Mouse (Mus musculus): ENCODE results near the gene Pla2g6.

Gene Pla2g6

DNA sequence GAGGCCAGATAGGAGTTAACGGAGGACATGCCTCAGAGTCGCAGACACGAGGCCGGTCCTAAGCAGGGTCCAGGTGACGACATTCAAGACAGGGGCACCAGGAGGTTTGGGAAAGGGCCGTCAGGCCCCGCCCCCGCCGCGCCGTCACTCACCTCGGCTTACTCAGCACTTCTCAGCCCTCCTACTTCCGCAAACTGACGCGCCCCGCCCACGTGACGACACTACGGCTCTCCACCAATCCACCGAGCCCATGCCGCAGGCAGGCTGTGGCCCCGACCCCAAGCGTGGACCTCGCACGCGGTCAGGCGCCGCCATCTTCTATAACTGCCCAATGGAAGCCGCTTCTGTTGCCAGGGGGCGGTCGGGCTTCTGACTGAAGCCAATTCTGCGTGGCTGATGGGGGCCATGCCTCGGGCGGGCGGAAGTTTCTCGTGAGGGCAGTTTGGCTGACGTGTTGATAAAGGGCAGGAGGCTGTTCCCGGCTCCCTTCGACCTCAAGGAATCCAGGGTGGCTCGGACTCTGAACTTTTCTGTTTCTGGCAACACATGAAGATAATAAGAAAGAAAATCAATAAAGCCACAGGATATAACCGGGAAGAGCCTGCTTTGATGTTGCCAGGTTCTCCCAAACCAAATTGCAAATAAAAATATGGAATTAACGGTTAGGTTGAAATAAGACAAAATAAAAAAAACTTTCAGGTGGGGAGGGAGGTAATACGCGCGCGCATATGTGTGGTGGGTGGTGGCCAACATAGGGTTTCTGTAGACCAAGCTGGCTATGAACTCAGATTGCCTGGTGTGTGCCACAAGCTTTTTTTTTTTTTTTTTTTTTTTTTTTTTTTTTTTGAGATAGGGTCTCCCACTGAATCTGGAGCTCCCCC is at the start of gene Pla2g6:
Gene Pla2g6 (minus strand): TSS at position 333 of the 881 bp plus-strand sequence.
- peak; percentile 97 to 98 for DNase-seq (ENCODE audit: low spot score in 2 of 2)

DNA sequence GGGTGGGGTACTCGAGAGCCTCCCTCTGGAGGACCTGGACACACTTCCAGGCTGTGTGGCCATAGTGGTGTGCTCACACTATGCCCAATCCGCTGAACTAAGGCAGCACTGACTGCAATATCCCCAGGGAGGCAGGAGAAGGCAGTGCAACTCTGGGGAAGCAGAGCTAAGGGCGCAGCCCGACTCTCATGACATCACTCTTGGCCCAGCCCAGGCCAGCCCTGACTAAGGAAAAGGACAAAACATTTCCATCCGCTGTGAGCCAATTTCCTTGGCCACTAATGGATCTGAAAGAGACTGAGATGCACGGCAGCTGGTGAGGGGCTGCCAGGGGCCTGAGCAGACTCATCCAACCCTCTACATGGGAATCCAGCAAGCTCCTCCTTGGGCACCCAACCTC is 49.5 kb upstream of the Pla2g6 start:
- DNase-seq (ENCODE audit: low spot score in 2 of 2): no peak

DNA sequence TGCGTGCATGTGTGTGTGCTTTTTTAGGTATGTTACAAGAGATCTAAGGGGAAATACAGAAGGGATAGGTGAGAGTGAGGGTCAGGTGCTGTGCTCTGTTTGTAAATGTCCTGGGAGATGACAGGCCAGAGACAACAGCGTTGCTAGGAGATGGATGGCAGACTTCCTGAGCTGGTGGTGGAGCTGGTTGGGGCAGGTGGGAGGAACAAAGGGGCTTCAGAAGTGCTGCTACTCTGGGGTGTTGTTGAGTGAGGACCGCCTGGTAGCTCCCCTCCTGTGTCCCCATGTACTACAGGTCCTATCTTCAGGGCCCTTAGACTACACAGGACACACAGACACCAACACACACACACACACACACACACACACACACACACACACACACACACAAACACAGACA is 46.6 kb upstream of the Pla2g6 start:
- no peak for DNase-seq (ENCODE audit: low spot score in 2 of 2)

DNA sequence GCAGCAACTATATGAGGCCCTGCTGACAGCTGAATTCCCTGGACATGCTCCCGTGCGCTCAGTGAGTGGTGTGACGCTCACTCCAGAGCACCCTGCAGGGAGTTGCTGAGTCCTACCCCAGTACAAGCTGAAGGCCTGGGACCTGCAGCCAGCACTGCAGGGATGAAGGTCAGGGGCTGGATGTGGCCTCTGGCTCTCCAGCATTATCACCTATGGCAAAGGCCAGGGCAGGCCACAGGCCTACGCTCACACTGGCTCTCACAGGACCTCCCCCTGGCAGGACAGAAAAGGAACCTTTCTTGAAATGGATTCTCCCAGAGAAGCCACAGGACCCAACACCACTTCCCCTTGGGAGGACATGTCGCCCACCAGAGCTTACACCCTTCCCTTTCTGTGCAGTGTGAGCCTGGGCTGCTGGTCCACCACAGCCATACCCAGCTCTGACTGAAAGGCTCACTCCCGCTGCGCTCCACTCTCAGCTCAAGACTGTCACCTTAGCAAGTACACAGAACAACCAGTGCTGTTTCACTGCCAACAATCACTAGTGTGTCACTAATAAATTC is 42.2 kb upstream of the Pla2g6 start:
- no peak for DNase-seq (ENCODE audit: low spot score in 2 of 2)

DNA sequence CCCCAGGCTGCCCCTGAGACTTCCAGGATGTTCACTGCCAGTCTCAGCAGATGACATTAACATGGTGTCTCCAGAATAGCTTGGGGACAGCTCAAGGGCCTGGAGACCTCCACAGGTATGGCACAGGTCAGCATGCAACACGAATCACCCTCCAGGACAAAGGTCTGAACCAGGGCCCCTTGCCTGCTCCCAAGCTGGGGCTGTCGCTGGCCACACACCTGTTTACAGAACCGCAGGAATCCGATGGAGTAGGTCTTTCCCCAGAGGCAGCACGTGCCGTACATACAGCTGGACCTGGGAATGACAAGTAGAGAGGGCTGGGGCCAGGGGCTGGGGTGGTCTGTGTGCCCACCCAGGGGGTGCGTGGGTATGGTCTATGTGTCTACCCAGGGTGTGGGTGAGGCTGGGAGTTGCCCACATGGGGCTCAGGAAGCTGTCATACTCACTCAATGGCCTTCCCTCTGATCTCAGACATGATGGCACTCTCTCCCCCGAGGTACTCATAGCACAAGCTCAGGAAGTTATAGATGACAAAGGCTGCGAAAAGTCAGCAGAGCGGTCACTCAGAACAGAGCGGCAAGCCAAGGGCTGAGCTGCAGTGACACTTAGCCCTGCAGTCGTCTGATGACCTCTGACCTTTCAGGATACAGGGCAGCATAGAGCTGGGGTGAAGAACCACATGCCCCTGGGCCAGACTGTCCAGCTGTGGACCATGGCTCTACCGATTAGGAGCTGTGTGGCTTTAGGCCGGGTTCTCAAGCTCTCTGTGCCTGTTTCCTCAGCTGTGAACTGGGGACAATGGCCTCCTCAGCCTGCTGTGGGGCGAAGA is 41.5 kb upstream of the Pla2g6 start:
- DNase-seq (ENCODE audit: low spot score in 2 of 2): no peak

DNA sequence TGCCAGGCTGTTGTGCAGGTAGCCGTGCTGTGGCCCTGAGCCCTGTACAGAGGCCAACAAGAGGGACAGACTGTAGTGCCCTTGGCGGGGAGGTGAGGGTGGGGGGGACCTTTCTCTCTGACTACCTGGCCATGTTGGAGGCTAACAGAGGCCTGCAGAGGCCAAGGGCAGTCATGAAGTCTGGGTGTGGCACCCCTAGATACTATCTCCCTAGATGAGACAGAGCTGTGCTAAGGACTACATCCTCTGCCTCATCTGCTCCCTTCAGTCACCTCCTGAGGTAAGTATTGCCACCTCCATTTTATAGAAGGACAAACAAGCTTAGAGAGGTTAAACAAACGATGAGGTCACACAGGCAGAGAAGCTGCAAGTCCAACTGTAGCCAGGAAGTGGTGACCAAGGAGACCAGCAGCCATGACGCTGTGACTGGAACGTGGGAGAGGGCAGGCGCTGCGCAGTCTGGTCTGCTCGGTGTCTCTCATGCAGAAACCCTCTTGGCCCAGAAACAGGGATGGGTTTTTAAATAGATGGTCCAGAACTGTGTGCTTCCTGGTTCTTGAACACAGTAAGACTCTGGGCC is 40.8 kb upstream of the Pla2g6 start:
- no peak for DNase-seq (ENCODE audit: low spot score in 2 of 2)

DNA sequence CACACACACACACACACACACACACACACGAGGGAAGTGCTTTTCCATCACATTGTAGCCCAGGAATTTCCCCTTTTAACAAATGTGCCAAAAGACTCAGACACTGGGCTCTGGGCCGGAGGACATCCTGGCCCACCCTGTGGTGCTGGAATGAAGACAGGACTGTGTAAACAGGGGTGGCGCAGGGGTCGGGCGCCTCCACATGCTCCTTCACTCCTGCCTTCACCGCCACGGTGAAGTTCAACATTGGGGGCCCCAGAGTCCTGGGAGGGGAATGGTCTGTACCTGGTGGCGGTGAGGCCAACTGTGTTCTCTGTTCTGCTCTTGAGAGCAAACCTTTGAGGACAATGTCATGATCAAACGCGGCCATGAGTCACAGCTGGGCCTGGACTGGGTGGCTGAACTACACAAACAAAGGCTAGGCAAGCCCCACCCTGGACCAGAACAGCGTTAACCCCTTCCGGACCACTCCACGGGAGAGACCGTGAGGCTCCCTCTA is 40.2 kb upstream of the Pla2g6 start:
- DNase-seq (ENCODE audit: low spot score in 2 of 2): no peak

DNA sequence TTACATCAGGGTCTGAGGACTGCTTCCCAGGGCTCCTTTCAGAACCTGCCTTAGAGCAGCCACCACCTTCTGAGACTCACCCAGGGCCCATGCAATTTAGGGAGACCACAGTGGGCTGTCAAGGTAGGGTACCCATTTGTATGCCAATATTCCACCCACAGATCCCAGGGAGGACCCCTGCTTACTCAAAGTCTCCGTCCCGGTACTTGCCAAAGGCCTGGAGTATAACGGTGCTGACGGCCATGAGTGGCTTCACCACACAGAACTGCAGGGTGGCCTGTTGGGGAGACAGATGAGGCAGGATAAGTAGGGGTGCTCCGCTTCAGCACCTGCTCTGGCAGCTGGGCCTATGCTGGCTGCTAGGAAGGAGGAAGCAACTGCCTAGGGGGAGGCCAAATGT is 38.2 kb upstream of the Pla2g6 start:
- DNase-seq (ENCODE audit: low spot score in 2 of 2): no peak

DNA sequence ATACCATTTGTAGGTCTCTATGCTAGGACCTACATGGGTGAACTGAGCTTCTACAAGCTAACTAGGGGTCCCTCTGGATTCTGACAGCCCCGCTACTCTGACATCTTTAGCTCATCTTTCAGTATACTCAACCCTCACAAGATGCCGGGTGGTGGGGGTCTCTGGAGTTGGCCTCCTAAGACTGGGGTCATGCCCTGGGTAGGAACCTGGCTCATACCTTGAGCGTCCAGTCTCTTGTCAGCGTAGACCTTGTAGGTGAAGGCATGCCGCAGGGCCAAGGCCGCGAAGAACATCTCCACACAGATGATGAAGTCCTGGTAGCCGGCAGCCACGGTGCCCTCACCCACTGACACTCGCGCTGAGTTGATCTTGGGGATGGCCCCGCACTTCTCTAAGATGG is 36.9 kb upstream of the Pla2g6 start:
- DNase-seq (ENCODE audit: low spot score in 2 of 2): no peak

DNA sequence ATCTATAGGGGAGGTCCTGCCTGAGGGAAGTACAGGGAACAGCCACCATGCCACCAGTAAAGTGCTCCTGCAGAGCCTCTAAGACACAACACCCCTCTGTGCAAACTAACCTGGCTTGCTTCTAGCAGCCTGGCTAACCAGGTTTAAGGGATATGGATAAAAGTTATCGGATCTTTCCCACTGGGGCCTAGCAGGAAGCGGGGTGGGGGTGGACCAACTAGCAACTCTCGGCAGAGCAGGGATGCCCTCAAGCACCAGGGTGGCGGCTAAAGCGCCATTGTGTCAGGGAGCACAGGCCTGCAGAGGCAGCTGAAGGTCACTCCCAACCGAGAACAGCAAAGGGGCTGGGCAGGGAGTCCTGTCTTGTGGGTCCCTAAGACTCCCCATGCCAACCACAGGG is 35.9 kb upstream of the Pla2g6 start:
- DNase-seq (ENCODE audit: low spot score in 2 of 2): no peak

DNA sequence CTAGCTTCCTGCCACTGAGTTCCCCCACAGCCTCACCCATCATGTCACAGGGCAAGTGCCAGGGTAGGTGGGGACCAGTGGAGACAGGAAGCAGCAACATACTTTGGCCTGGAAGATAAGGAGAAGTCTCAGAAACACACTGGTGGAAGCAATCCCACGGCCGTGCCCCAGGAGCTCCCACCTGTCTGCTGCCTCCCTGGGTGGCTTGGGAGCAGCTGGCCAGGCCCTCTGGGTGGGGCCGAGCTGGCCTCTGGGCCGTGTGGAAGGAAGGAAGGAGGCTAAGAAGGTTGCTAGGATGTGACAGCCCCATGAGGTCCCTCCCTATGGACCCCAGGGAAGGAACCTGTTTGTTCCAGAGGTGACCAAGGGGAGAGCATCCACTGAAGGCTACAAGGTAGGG is 32.8 kb upstream of the Pla2g6 start:
- no peak for DNase-seq (ENCODE audit: low spot score in 2 of 2)

DNA sequence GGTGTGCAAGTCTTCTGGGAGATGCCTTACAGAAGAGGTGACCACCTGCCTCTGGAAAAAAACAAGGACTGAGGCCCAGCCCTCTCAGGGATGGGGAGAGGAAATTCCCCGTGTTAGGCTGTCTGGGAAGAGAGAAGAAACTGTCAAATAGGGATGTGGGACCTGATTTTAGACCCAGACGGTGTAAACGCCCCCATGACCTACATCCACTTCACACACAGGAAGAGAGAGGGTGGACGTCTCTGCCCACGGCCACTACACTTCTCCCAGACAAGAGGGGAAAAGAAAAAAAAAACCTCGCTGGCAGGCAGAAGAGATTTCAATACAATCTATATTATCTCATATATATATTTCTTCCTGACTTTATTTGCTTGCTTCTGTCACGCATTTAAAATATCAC is 32.2 kb upstream of the Pla2g6 start:
- no peak for DNase-seq (ENCODE audit: low spot score in 2 of 2)

DNA sequence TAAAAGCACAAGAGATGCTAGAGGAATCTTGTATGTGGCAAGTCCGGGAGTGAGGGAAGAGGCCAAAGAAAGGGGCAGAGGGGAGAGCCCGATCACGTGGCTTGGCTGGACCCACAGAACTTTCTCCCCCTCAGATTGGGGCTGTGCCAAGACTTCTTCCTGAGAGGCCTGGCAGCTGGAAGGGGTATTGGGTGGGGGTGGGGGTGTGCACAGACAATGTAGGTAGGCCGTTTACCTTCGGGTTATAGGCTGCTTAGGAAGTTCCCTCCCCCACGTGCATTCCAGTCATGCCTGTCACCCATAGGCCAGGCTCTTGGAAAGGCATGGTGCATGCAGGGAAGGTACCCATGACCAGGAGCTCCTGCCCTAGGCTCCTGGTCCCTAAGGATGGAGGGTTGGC is 31.8 kb upstream of the Pla2g6 start:
- no peak for DNase-seq (ENCODE audit: low spot score in 2 of 2)

DNA sequence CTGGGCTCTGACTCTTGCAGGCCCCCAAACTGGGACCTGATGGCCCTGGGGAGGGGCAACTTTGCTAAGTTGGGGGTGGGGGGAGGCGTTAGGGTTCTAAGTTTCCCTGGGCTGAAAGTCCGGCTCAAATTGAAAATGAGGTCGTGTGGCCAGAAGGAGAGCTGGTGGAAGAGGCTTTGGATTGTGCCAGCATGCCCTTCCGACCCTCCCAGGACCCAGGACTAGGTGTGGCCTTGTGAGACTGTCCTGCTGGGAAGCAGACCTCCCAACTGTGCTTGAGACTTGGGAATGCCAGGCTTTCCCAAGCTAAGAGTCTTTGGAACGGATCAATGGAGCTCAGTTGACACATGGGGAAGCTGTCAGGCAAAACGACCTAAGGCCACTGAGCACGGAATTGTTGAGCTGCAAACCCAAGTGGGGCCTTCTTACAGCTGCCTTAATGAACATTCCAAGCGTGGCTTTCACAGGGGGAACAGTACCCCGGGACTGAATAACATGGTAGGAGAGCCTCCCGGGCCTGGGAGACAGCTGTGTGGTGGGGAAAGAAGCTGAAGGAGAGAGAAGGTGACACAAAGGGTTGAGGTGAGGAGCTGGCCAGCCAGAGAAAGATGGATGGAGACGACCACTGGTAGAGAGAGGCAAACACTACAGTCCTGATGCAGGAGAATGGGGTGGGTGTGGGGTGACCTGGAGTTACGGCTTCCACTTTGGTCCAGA is 29.9 kb upstream of the Pla2g6 start:
- DNase-seq (ENCODE audit: low spot score in 2 of 2): no peak

DNA sequence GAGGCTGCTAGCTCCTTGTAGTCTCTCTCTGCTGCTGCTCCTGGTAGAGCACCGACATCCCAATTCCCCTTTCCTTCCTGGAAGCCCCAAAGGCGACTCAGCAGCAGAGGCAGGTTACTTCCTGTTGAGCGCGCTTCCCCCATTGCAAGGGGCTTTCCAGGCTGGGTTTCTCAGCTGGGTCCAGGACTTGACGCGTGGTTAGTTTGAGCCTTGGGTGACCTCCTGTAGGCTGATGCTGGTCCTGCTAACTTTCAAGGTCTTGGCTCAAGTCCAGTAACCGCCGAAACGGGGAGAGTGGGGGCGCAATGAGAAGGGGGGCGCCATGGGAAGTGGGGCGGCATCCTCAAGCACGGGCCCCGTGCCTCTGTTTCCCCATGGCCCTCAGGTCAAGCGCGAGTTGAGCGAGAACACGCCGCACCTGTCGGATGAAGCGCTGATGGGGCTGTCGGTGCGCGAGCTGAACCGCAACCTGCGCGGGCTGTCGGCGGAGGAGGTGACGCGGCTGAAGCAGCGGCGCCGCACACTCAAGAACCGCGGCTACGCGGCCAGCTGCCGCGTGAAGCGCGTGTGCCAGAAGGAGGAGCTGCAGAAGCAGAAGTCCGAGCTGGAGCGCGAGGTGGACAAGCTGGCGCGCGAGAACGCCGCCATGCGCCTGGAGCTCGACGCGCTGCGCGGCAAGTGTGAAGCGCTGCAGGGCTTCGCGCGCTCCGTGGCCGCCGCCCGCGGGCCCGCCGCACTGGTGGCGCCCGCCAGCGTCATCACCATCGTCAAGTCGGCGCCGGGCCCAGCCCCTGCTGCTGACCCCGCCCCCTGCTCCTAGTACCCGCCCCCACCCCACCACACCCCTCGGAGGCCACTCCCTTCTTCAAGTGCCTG is 29.1 kb upstream of the Pla2g6 start:
- peak; percentile 47 to 76 for DNase-seq (ENCODE audit: low spot score in 2 of 2)

DNA sequence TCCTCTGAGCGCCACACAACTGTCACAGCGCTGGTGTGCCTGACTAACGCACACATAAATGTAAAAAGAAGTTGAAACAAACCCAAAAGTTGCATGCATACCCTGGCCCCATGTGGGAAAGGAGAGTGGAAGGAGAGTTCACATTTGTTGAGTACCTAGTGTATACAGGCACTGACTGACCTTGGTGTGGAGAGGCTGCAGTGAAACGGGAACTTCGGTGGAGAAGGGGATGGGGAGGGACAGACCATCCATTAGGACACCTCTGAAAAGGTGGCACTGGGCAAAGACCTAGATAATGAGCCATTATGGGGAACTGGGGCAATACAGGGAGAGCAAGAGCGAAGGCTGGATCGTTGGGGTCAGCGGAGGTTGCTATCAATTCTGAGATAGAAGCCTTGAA is 28.3 kb upstream of the Pla2g6 start:
- DNase-seq (ENCODE audit: low spot score in 2 of 2): no peak

DNA sequence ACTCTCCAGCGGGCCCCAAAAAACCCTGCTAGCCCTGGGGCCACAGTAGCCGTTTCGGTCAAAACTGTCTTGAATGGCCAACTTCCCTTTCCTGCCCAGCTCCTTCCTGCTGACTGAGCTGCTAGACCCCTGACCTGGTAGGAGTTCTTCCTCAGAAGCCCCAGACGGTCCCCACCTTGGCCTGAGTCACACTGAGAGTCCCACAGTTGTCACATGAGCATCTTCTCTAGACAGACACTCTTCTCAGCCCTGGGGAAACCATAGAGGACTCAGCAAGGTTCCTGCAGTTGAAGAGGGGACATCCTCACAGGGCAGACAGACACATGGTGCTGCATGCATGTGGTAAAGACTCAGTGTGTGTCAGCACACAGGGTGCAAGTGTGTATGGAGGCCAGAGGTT is 26.4 kb upstream of the Pla2g6 start:
- peak in 1 of 2 experiments; percentile 56 for DNase-seq (ENCODE audit: low spot score in 2 of 2)

DNA sequence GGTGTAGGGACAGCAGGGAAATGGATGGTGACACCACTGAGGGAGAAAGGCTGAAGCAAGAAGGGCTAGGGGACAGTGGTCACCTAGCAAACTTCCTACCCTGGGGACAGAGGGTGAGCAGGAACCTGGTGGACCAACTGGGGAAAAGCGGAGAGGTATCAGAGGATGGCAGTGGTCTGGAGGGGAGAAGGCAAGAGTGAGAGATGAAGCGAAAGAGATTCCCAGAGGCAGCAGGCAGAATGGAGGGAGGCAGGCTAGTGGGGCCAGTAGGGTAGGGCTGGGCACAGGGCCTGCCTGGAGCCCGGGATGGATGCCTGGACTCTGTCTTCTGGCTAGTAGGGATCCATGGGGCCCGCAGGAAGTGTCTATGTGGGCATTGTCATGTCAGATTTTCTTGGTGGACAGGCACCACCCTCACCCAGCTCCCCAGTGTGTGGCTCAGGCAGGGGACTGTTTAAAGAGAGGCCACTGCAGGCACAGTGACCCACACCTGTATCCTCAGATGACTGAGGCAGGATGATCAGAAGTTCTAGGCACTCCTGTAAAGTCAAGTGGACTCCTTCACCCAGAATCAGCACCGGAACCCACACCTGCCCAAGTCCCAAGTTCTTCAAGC is 25.6 kb upstream of the Pla2g6 start:
- peak in 1 of 2 experiments; percentile 55 for DNase-seq (ENCODE audit: low spot score in 2 of 2)

DNA sequence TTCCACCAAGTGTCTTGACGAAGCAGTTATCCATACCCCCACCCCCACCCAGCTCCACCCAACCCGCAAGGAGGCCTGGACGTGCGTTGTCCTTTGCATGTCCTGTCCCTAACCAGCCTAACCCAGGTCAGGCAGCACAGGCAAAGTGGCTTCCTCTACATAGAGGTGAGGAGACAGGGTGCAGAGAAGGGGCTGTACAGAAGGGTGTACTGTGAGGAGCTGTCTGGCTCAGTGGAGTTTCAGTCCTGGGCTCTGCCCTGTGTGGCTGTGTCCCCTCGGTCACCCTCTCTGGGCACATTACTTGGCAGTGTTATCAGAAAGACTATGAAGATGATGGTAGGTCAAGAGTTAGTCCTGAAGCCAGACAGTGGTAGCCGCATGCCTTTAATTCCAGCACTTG is 24.3 kb upstream of the Pla2g6 start:
- DNase-seq (ENCODE audit: low spot score in 2 of 2): peak in 1 of 2 experiments; percentile 55

DNA sequence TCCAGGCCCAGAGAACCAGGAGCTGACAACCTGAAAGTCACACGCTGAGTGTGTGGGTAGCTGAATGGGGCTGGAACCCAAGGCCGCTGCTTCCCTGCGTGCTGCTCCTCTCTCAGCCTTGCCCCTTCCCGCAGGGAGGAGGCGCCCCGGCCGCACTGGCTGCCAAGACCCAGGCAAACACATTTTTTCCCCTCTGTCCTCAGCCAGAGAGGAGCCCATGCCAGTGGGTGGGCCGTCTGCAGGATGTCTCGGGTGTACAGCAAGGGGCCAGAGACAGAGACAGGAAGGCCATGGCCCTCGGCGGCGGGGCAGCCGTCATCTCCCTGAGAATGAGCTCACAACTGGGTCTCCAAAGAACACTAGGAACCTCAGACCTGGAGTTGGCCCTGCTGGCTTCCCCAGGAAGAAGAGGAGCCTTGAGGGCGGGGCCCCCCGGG is 23.2 kb upstream of the Pla2g6 start:
- peak in 1 of 2 experiments; percentile 65 for DNase-seq (ENCODE audit: low spot score in 2 of 2)
